In genomic region chr11:116827534-116828165, GRCm38 (mm10) we compare ENCODE assay signal across 8 mouse cellular contexts. TPM values are rescaled to one million over a fixed set of nuclear protein-coding genes. Genes with fewer than 3 reads are reported as not detected.
A peak's percentile ranks its signal among the peaks of the same experiment; 100 is the strongest.
DNase-seq lines count a peak whose midpoint lies in the region; ATAC-seq and TF ChIP-seq lines count a peak whose summit lies in the region.

Gene Mxra7, minus strand, starts transcription at chr11:116828046.

- no peak for TF ChIP-seq EP300 in lung, postnatal 0 days (IDR thresholded peaks at IDR 0.05)

- intact Hi-C loops in heart, postnatal 14 days (cut with DNase I): loop anchor here (2.0 kb wide), 1 partner anchor 15 kb away; the partner anchor contains the start of genes Jmjd6 and Mettl23

- ATAC-seq in forebrain, embryonic 12.5 days (ENCODE audit: low FRiP score): peak; percentile 56
- peak; percentile 80 for ATAC-seq in lung, postnatal 0 days

- peak within 1 kb of the TSS; percentile 87 for H3K4me2 ChIP-seq in forebrain, embryonic 12.5 days
- peak within 1 kb of the TSS; percentile 85 for H3K4me2 ChIP-seq in lung, postnatal 0 days (replicated peaks; ENCODE audit: low read depth, low read length)

- in situ Hi-C loops in ES-E14 (cut with MboI; ENCODE audit: low sequenced_read_pairs in 2 of 2, unreplicated experiment in 2 of 2): no loop called here

- no peak for DNase-seq in ES-E14 (ENCODE audit: low read depth, low spot score)
- DNase-seq in brain, adult 2 months (ENCODE audit: low read depth, low spot score): peak; percentile 63
- DNase-seq in heart, postnatal 14 days: peak; percentile 93 to 94
- peak; percentile 54 to 63 for DNase-seq in layer of hippocampus, adult 2 months (ENCODE audit: low spot score in 2 of 2)
- peak; percentile 73 for DNase-seq in lung, postnatal 0 days (ENCODE audit: low spot score)
- peak; percentile 86 for DNase-seq in ovary, postnatal 14 days (ENCODE audit: low spot score)
- peak; percentile 79 to 83 for DNase-seq in urinary bladder, postnatal 36 days (ENCODE audit: low spot score in 2 of 2)

- H3K4me1 ChIP-seq in ES-E14 (ENCODE audit: control insufficient read depth in 2 of 2, insufficient read depth in 2 of 2, low read length in 2 of 2, poor library complexity in 1 of 2): peaks cover 0 to 15% of the 10 kb centered on the region in 2 experiments; a peak in 2 of 4 replicates
- H3K4me1 ChIP-seq in forebrain, embryonic 12.5 days: peaks cover 40% of the 10 kb centered on the region
- no peaks in the 10 kb centered on the region; the same call in 1 of the 2 replicates for H3K4me1 ChIP-seq in lung, postnatal 0 days (ENCODE audit: insufficient read depth, low read depth, low read length)

- under 1% methylated on average over 59 of the region's 71 CpGs for WGBS in forebrain, embryonic 12.5 days
- 2% methylated on average over 45 of the region's 71 CpGs for WGBS in lung, postnatal 0 days

- H3K27me3 ChIP-seq in forebrain, embryonic 12.5 days: peaks cover 6% of the 10 kb centered on the region; the same call in 1 of the 2 replicates
- H3K27me3 ChIP-seq in lung, postnatal 0 days (replicated peaks; ENCODE audit: insufficient read depth, low read length): no peaks in the 10 kb centered on the region

- no peaks in the 10 kb centered on the region for H3K9me3 ChIP-seq in ES-E14 (ENCODE audit: control insufficient read depth, insufficient read depth, low read depth, low read length)
- H3K9me3 ChIP-seq in forebrain, embryonic 12.5 days: no peaks in the 10 kb centered on the region
- no peaks in the 10 kb centered on the region for H3K9me3 ChIP-seq in lung, postnatal 0 days (ENCODE audit: low read length)

- TF ChIP-seq CTCF in layer of hippocampus, adult 2 months (conservative IDR thresholded peaks at IDR 0.05): peak; percentile 28; the same call in 1 of the 2 replicates
- TF ChIP-seq CTCF in lung, postnatal 0 days (IDR thresholded peaks at IDR 0.05): no peak; the same call in 1 of the 2 replicates

- peak within 1 kb of the TSS; percentile 73 for H3K9ac ChIP-seq in ES-E14 (ENCODE audit: insufficient read depth, low read depth, low read length, poor library complexity, severe bottlenecking)
- peak within 1 kb of the TSS; percentile 85 for H3K9ac ChIP-seq in forebrain, embryonic 12.5 days
- H3K9ac ChIP-seq in lung, postnatal 0 days (replicated peaks; ENCODE audit: low read depth): peak within 1 kb of the TSS; percentile 59

- H3K27ac ChIP-seq in ES-E14 (ENCODE audit: insufficient read depth, low read depth, low read length, poor library complexity, severe bottlenecking): no peak within 1 kb of the TSS
- H3K27ac ChIP-seq in forebrain, embryonic 12.5 days: peak within 1 kb of the TSS; percentile 59
- H3K27ac ChIP-seq in layer of hippocampus, adult 2 months: peak within 1 kb of the TSS; percentile 74
- peak within 1 kb of the TSS; percentile 85 for H3K27ac ChIP-seq in lung, postnatal 0 days (ENCODE audit: low read length)

- peak within 1 kb of the TSS; percentile 75 to 79 for H3K4me3 ChIP-seq in ES-E14 (ENCODE audit: insufficient read depth in 1 of 2, low read depth in 1 of 2, low read length in 2 of 2, poor library complexity in 1 of 2, severe bottlenecking in 1 of 2)
- peak within 1 kb of the TSS; percentile 68 for H3K4me3 ChIP-seq in forebrain, embryonic 12.5 days (replicated peaks)
- peak within 1 kb of the TSS; percentile 65 for H3K4me3 ChIP-seq in layer of hippocampus, adult 2 months
- peak within 1 kb of the TSS; percentile 65 for H3K4me3 ChIP-seq in lung, postnatal 0 days (ENCODE audit: low read depth, low read length)

- no peaks in the 10 kb centered on the region for H3K36me3 ChIP-seq in ES-E14 (ENCODE audit: control insufficient read depth, insufficient read depth, low read length, poor library complexity, severe bottlenecking)
- peaks cover 7% of the 10 kb centered on the region; the same call in 1 of the 2 replicates for H3K36me3 ChIP-seq in forebrain, embryonic 12.5 days (replicated peaks)
- no peaks in the 10 kb centered on the region for H3K36me3 ChIP-seq in lung, postnatal 0 days (ENCODE audit: insufficient read depth, low read length)

TF ChIP-seq in ES-E14, 5 proteins besides CTCF, POLR2A, EP300 and RAD21:
- no peak for TF ChIP-seq ZNF384 (IDR thresholded peaks at IDR 0.05; ENCODE audit: low read depth, low read length)
- no peak for TF ChIP-seq HCFC1 (IDR thresholded peaks at IDR 0.05; ENCODE audit: borderline replicate concordance, insufficient read depth, low read length)
- TF ChIP-seq MAFK (IDR thresholded peaks at IDR 0.05; ENCODE audit: insufficient read depth, low read depth, low read length): no peak
TF ChIP-seq in ES-E14: peak in this region for 0.

RNA-seq across cellular contexts. Expression of gene Mxra7, which starts in this region (rescaled TPM):
- 5.8 and 9.4 TPM in 2 replicates for total RNA-seq in ES-E14 (2012; rRNA removed)
- 22.5 and 25.9 TPM in 2 replicates for polyA plus RNA-seq in forebrain, embryonic 12.5 days (2016; fragmentation: Nextera tagmentation; extraction: Ambion mirVana)
- total RNA-seq in heart, postnatal 14 days (2021): 10 to 100 TPM; 27.7 to 32.1 TPM
- total RNA-seq in layer of hippocampus, adult 2 months (2021): 10 to 100 TPM; 20.0 to 23.4 TPM
- polyA plus RNA-seq in lung, postnatal 0 days (2015; fragmentation: Nextera tagmentation; extraction: Ambion mirVana): 34.6 and 38.7 TPM in 2 replicates
